Mouse (Mus musculus) liver, embryonic 14.5 days (tissue): ENCODE results near the gene Itpk1.

Experiments
- CTCF ChIP-seq: IDR thresholded peaks from 2 replicates; pipeline ENCODE4 v1.5.1; 2016; ENCODE audit warnings: antibody characterized with exemption, low read depth, control low read depth
- EP300 ChIP-seq: IDR thresholded peaks from 2 replicates; pipeline ENCODE4 v1.6.1; 2016; ENCODE audit warnings: antibody characterized with exemption, low read depth

DNA sequence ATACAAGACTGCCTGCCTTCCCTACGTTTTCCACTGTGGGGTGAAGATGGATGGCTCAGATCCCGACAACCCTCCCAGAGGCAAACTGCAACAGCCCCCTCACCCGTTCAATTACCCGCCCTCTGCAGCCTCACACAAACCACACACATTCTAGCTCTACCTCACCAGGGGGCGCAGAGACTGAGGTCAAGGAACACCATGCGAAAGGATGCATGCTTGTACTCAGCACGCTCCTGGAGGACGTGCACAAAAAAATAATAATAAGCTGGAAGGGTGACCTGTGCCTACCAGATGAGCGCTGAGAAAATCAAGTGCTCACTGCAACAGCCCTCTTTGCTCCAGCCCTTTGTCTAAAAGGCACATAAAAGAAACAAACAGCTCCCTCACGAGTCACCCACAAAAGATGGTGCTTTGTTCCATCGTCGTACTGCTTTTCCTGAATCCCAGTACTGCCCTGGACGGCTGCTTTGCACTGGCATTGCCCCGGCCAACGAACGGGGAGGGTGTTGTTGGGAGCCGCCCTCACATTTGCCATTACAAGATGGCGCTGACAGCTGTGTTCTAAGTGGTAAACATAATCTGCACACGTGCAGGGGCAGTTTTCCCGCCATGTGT, 70.2 kb downstream of the Itpk1 start:
- TF ChIP-seq CTCF (0 out of 2 replicates have a peak, but pooled peaks have one; percentile 9), EP300 (no peak)
